Mouse (Mus musculus): ENCODE measurements around the gene Zfp423.

DNA sequence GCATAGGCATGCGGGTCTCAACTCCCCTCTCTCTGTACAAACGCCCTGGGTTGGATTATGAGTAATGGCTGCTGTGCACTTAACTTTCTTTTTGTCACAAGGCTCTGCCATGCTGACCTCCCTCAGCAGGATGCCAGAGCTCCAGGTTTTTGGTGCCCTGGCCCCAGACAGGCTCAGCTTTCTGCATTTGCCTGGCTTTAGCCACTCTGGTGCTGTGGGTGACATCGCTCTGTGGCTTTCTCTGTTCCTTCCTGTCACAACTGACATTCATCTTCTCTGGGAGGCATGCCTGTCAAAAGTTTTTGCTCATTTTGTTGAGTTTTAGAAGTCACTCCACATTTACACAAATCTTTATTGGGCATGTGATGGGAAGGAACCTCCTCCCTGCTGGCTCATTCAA is 277.3 kb downstream of the Zfp423 start:
- no peak for TF ChIP-seq TAL1 (IDR thresholded peaks at IDR 0.05; ENCODE audit: low read length)
- TF ChIP-seq GATA1 (IDR thresholded peaks at IDR 0.05; ENCODE audit: low read length): no peak
